Mouse (Mus musculus) midbrain, embryonic 10.5 days (tissue): ENCODE results near the gene Nudt3. TPM values are rescaled to one million over a fixed set of nuclear protein-coding genes. Genes with fewer than 3 reads are reported as not detected.

Experiments used
- DNase-seq: peaks from one replicate; pipeline ENCODE4 v3.0.0-alpha.2; 2017; ENCODE audit warnings: low spot score
- H3K27ac ChIP-seq: fragments of 300-500 bp; sonication (generic); replicated peaks from 2 replicates; pipeline ENCODE4 v1.5.1; 2016; ENCODE audit warnings: mild to moderate bottlenecking
- H3K27me3 ChIP-seq: fragments of 300-500 bp; sonication (generic); 2 replicates; pipeline ENCODE4 v1.6.1; 2016; ENCODE audit warnings: low read depth, mild to moderate bottlenecking; ENCODE audit not compliant: poor library complexity, severe bottlenecking
- H3K36me3 ChIP-seq: fragments of 300-500 bp; sonication (generic); 2 replicates; pipeline ENCODE4 v1.6.1; 2016; ENCODE audit warnings: mild to moderate bottlenecking, moderate library complexity
- H3K4me1 ChIP-seq: fragments of 300-500 bp; sonication (generic); 2 replicates; pipeline ENCODE4 v1.6.1; 2016
- H3K4me3 ChIP-seq: fragments of 300-500 bp; sonication (generic); 2 replicates; pipeline ENCODE4 v1.5.1; 2016; ENCODE audit warnings: mild to moderate bottlenecking, moderate library complexity
- H3K9me3 ChIP-seq: fragments of 300-500 bp; sonication (generic); replicated peaks from 2 replicates; pipeline ENCODE4 v1.6.1; 2016; ENCODE audit warnings: mild to moderate bottlenecking
- WGBS: fragments of 180-500 bp; shearing (Covaris S2); methylation state at CpG from one replicate; pipeline ENCODE4 v1.1.7; 2016; 5-methylcytosine and 5-hydroxymethylcytosine counted together
- polyA plus RNA-seq: library from polyadenylated mRNA; unstranded; fragments of >200 nt; fragmentation: Nextera tagmentation; extraction: Ambion mirVana; gene quantifications from 2 replicates; pipeline ENCODE4 v1.2.1, GENCODE M21; 2016

Nudt3 gene
- polyA plus RNA-seq, 1 experiment from 2014 or later: 90.0 TPM

DNA sequence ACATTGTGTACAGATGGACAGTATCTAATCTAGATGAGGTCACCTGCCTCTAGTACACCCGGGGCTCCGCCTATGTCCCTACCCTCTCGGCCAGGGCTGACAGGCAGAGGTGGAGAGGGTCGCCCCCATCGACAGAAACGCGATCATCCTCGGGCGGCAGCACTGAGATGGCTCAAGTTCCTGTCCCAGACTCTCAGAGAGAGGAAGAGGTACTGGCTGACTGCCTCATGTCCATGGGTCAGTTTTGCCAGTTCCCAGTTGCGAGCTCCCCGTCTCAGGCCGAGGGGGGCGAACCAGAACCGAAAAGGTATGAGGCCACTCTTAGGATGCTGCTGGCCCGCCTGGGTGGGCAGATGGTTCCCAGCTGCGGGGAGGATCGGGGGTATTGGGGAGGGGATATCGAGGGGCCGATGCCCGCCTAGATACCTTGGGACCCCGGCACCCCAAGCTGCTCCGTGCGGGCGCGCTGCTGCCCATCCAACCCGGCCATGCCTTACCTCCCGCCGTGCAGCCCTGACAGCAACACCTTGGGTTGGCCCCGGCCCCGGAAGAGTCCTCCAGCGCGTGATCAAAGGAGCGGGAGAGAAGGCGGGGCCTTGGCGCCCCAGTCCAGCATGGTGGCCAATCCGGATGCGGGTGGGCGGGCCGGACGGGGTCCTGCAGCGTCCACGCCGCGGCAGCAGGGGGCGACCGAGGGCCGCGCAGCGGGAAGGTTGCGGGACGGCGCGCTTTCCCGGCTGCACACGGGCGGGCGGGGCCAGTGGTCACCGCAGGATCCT, 57.9 kb downstream of the Nudt3 start, which contains the start of gene AI413582:
TSS of gene AI413582 (minus strand) at position 594 of the 779 bp plus-strand sequence.
- peak; percentile 98 for DNase-seq
- H3K9me3 ChIP-seq: no peaks in the 10 kb centered on the region
- WGBS: under 1% methylated on average over 58 of the region's 58 CpGs
- peaks cover 3% of the 10 kb centered on the region; the same call in 1 of the 2 replicates for H3K27me3 ChIP-seq
- peak within 1 kb of the TSS; percentile 75 for H3K4me3 ChIP-seq
- H3K4me1 ChIP-seq: peaks cover 54% of the 10 kb centered on the region
- peaks cover 30% of the 10 kb centered on the region for H3K36me3 ChIP-seq
- peak within 1 kb of the TSS; percentile 86 for H3K27ac ChIP-seq

- peaks cover 62% of the 10 kb centered on the region for H3K4me1 ChIP-seq
- 10% methylated on average over 20 of the region's 20 CpGs for WGBS
- DNase-seq: peak; percentile 59
- peaks cover 3% of the 10 kb centered on the region; the same call in 1 of the 2 replicates for H3K27me3 ChIP-seq
- H3K36me3 ChIP-seq: peaks cover 37% of the 10 kb centered on the region
- peak overlapping the region; percentile 75 for H3K4me3 ChIP-seq
- peak overlapping the region; percentile 86 for H3K27ac ChIP-seq
- no peaks in the 10 kb centered on the region for H3K9me3 ChIP-seq
Measured at GRCm38 (mm10) chr17:27564391-27565162, 58.7 kb downstream of the Nudt3 start.

DNA sequence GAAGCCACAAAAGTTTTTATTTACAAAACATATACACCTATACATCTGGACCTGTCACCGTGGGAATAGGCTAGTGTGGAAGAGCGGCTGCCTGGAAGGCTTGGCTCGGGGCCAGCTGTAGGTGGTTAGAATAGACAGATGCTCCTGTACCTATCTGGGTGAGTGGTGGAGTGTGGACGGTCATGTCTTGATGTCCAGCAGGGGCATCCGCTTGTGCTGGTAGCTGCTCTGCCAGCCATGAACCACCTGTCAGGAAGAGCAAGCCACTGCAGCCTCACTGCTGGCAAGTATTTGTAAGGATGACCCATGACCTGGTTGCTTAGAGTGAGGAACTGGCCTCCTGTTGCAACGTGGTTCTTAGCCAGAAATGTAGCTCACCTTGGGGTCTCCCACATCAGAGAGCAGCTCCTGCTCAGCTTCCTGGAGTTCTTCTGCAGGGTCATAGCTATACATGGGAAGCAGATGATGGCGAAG, 59.5 kb downstream of the Nudt3 start:
- no peak overlapping the region for H3K27ac ChIP-seq
- no peaks in the 10 kb centered on the region for H3K9me3 ChIP-seq
- H3K4me1 ChIP-seq: peaks cover 70% of the 10 kb centered on the region
- H3K27me3 ChIP-seq: peaks cover 3% of the 10 kb centered on the region; the same call in 1 of the 2 replicates
- H3K4me3 ChIP-seq: peak overlapping the region; percentile 75; the same call in 1 of the 2 replicates
- WGBS: 54% methylated on average over 7 of the region's 7 CpGs
- peak; percentile 41 for DNase-seq
- peaks cover 42% of the 10 kb centered on the region for H3K36me3 ChIP-seq

- no peak overlapping the region for H3K4me3 ChIP-seq
- WGBS: 69% methylated on average over 7 of the region's 11 CpGs
- H3K27ac ChIP-seq: 0 out of 2 replicates have a peak overlapping the region, but pooled peaks have one; percentile 49
- peaks cover 42% of the 10 kb centered on the region for H3K36me3 ChIP-seq
- peaks cover 3% of the 10 kb centered on the region; the same call in 1 of the 2 replicates for H3K27me3 ChIP-seq
- no peak for DNase-seq
- H3K4me1 ChIP-seq: peaks cover 88% of the 10 kb centered on the region
- no peaks in the 10 kb centered on the region for H3K9me3 ChIP-seq
Measured at GRCm38 (mm10) chr17:27561809-27562526, 61.3 kb downstream of the Nudt3 start.

- H3K27ac ChIP-seq: no peak overlapping the region
- H3K4me3 ChIP-seq: no peak overlapping the region
- DNase-seq: no peak
- H3K27me3 ChIP-seq: no peaks in the 10 kb centered on the region
- peaks cover 81% of the 10 kb centered on the region for H3K4me1 ChIP-seq
- H3K36me3 ChIP-seq: peaks cover 42% of the 10 kb centered on the region
- WGBS: 88% methylated on average over 13 of the region's 13 CpGs
- no peaks in the 10 kb centered on the region for H3K9me3 ChIP-seq
Measured at GRCm38 (mm10) chr17:27560926-27561480, 62.3 kb downstream of the Nudt3 start.

GRCm38 (mm10) chr17:27559596-27559995, 63.7 kb downstream of the Nudt3 start:
- WGBS: 73% methylated on average over 12 of the region's 12 CpGs
- Histone ChIP-seq H3K36me3 (peaks cover 42% of the 10 kb centered on the region), H3K27ac (no peak overlapping the region; the same call in 1 of the 2 replicates), H3K27me3 (no peaks in the 10 kb centered on the region), H3K4me3 (peak overlapping the region; percentile 97), H3K9me3 (no peaks in the 10 kb centered on the region), H3K4me1 (peaks cover 81% of the 10 kb centered on the region)
- DNase-seq: no peak

DNA sequence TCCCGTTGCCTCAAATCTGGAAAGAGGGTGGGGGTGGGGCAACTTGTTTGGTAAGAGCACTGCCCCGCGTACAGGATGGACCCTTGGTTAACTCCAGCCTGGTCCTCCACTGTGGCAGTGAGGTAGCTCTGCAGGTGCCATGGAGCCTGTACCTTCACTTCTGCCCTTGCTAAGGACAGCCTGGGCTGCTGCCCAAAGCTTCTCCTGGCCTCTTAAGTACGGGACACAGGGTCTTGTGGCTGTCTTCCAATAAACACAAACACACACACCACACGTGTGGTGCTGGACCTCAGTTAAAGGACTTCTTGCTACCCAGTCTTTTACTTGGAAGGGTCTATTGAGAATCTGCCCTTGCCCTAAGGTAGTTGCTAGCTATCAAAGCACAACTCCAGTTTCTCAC, 64.5 kb downstream of the Nudt3 start:
- peak overlapping the region; percentile 99; the same call in 1 of the 2 replicates for H3K27ac ChIP-seq
- peak overlapping the region; percentile 97 for H3K4me3 ChIP-seq
- peaks cover 39% of the 10 kb centered on the region for H3K36me3 ChIP-seq
- no peak for DNase-seq
- no peaks in the 10 kb centered on the region for H3K9me3 ChIP-seq
- H3K27me3 ChIP-seq: no peaks in the 10 kb centered on the region
- 14% methylated on average over 5 of the region's 5 CpGs for WGBS
- peaks cover 81% of the 10 kb centered on the region for H3K4me1 ChIP-seq

DNA sequence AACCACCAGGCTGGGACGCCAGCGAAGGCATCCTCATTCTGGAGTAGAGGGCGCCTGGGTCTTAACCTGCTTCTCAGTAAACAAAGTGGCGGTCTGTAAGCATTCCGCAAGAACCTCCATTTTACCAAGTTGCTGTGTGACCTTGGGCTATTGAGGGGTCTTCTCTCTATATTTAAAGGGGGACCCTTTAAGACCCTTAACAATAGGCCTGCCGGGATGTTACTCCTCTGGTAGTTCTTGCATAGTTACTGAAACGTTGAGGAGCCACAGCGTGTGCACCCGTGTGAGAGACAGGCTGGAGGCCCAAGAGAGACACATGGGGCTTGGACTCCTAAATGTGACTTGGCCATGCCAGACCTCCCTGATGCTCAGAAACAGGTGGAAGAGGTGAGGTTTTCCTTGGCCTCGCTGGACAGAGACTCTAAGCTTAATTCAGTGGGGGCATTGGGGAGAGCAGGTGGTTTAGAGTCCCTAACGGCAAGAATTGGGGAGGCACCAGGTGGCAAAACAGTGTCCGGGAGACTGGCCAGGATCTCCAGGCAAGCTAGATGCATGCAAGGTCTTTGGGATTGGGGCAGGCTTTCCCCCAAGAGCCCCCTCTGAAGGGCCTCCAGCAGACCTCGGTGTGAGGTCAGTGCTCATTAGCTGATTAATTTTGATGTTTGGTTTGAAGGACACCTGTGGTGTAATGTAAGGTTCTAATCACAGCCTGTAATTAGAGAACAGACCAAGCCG, 65.2 kb downstream of the Nudt3 start:
- 2% methylated on average over 14 of the region's 14 CpGs for WGBS
- H3K4me1 ChIP-seq: peaks cover 80% of the 10 kb centered on the region
- peak; percentile 39 for DNase-seq

GRCm38 (mm10) chr17:27557181-27557926, 65.9 kb downstream of the Nudt3 start:
- Histone ChIP-seq H3K27me3 (no peaks in the 10 kb centered on the region), H3K4me3 (peak overlapping the region; percentile 97), H3K9me3 (no peaks in the 10 kb centered on the region), H3K4me1 (peaks cover 84% of the 10 kb centered on the region), H3K36me3 (peaks cover 32% of the 10 kb centered on the region), H3K27ac (peak overlapping the region; percentile 99)
- under 1% methylated on average over 65 of the region's 75 CpGs for WGBS
- DNase-seq: peak; percentile 77

More for the DNA sequence above, 65.2 kb downstream of the Nudt3 start:
- H3K36me3 ChIP-seq: peaks cover 34% of the 10 kb centered on the region
- H3K4me3 ChIP-seq: peak overlapping the region; percentile 97
- H3K27ac ChIP-seq: peak overlapping the region; percentile 99
- H3K27me3 ChIP-seq: no peaks in the 10 kb centered on the region
- H3K9me3 ChIP-seq: no peaks in the 10 kb centered on the region

DNA sequence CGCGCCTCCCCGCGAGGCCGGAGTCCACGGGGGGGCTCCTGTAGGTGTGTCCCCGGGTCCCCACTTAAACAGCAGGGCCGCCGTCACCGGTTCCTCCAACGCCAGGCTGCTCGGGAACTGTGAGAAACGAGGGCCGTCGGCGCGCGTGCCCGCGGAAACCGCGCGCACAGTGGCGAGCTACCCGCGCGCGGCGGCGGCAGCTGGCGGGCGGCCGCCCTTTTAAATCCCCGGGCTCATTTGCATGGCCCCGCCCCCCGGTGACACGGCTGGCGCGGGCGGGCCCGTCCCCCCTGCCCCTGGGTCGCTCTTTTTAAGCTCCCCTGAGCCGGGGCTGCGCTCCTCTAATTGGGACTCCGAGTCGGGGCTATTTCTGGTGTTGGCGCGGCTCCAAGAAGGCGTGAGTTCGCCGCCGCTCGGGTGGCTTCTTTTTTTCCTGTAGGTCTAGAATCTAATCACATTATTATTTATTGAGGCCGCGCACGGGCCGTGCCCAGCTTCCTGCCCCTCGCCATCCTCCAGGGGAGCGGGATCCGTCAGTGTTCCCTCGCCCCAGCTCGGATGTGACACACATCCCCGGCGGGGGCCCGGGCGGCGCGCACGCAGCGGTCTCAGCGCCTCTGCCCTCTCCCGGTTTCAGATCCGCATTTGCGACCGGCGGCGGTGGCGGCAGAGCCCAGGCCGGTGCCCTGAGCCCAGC, 66.8 kb downstream of the Nudt3 start, which contains the start of gene Hmga1:
TSS of gene Hmga1 (plus strand) at position 183 of the 697 bp plus-strand sequence.
- Histone ChIP-seq H3K36me3 (peaks cover 24% of the 10 kb centered on the region), H3K27me3 (no peaks in the 10 kb centered on the region), H3K9me3 (no peaks in the 10 kb centered on the region), H3K4me3 (peak within 1 kb of the TSS; percentile 97), H3K4me1 (peaks cover 83% of the 10 kb centered on the region), H3K27ac (peak within 1 kb of the TSS; percentile 99)
- WGBS: under 1% methylated on average over 79 of the region's 79 CpGs
- DNase-seq: peak; percentile 92
